Comparison of ENCODE assay signal across 7 mouse cellular contexts in genomic region chr8:120971691-120972469, GRCm38 (mm10).
DNase-seq lines count a peak whose midpoint lies in the region; ATAC-seq and TF ChIP-seq lines count a peak whose summit lies in the region.

No protein-coding gene starts in this region.

- TF ChIP-seq CTCF in hindbrain, postnatal 0 days (IDR thresholded peaks at IDR 0.05; ENCODE audit: low read depth) = no peak

- H3K4me3 ChIP-seq in hindbrain, postnatal 0 days (ENCODE audit: low read length) = peak overlapping the region; percentile 36
- H3K4me3 ChIP-seq in liver, embryonic 13.5 days (replicated peaks) = peak overlapping the region; percentile 1; the same call in 1 of the 2 replicates
- peak overlapping the region; percentile 27 for H3K4me3 ChIP-seq in neural tube, embryonic 13.5 days

- H3K4me2 ChIP-seq in hindbrain, postnatal 0 days (ENCODE audit: low read depth, low read length) = peak overlapping the region; percentile 70
- H3K4me2 ChIP-seq in liver, embryonic 13.5 days = peak overlapping the region; percentile 36
- H3K4me2 ChIP-seq in neural tube, embryonic 13.5 days = peak overlapping the region; percentile 55

- H3K27ac ChIP-seq in hindbrain, postnatal 0 days = no peak overlapping the region
- no peak overlapping the region for H3K27ac ChIP-seq in liver, embryonic 13.5 days
- H3K27ac ChIP-seq in neural tube, embryonic 13.5 days (replicated peaks) = no peak overlapping the region

- no peaks in the 10 kb centered on the region for H3K36me3 ChIP-seq in hindbrain, postnatal 0 days (ENCODE audit: insufficient read depth, low read length)
- no peaks in the 10 kb centered on the region for H3K36me3 ChIP-seq in liver, embryonic 13.5 days
- no peaks in the 10 kb centered on the region for H3K36me3 ChIP-seq in neural tube, embryonic 13.5 days

- H3K9ac ChIP-seq in hindbrain, postnatal 0 days (replicated peaks; ENCODE audit: low read length) = peak overlapping the region; percentile 38
- H3K9ac ChIP-seq in liver, embryonic 13.5 days = no peak overlapping the region
- H3K9ac ChIP-seq in neural tube, embryonic 13.5 days = peak overlapping the region; percentile 51

- WGBS in hindbrain, postnatal 0 days = 14% methylated on average over 34 of the region's 34 CpGs
- 20% methylated on average over 34 of the region's 34 CpGs for WGBS in liver, embryonic 13.5 days (ENCODE audit: insufficient replicate concordance)
- 20% methylated on average over 34 of the region's 34 CpGs for WGBS in neural tube, embryonic 13.5 days

- H3K4me1 ChIP-seq in hindbrain, postnatal 0 days (ENCODE audit: insufficient read depth, low read length) = peaks cover 8% of the 10 kb centered on the region; the same call in 1 of the 2 replicates
- H3K4me1 ChIP-seq in liver, embryonic 13.5 days (replicated peaks) = no peaks in the 10 kb centered on the region
- H3K4me1 ChIP-seq in neural tube, embryonic 13.5 days (replicated peaks) = peaks cover 16% of the 10 kb centered on the region

- peaks cover 9% of the 10 kb centered on the region; the same call in 1 of the 2 replicates for H3K27me3 ChIP-seq in hindbrain, postnatal 0 days (ENCODE audit: insufficient read depth, low read length)
- peaks cover 36% of the 10 kb centered on the region for H3K27me3 ChIP-seq in liver, embryonic 13.5 days
- peaks cover 78% of the 10 kb centered on the region for H3K27me3 ChIP-seq in neural tube, embryonic 13.5 days

- ATAC-seq in hindbrain, postnatal 0 days = peak; percentile 73
- ATAC-seq in liver, embryonic 13.5 days (ENCODE audit: low read depth) = no peak
- ATAC-seq in neural tube, embryonic 13.5 days (ENCODE audit: low read depth) = 0 out of 2 replicates have a peak, but pooled peaks have one; percentile 36
- ATAC-seq in CD4-positive, CD25-positive, alpha-beta regulatory T cell, adult 4 months = no peak

- H3K9me3 ChIP-seq in hindbrain, postnatal 0 days (ENCODE audit: low read length) = no peaks in the 10 kb centered on the region
- no peaks in the 10 kb centered on the region for H3K9me3 ChIP-seq in liver, embryonic 13.5 days (replicated peaks)
- no peaks in the 10 kb centered on the region for H3K9me3 ChIP-seq in neural tube, embryonic 13.5 days

- DNase-seq in Muller cell, postnatal 12 days (ENCODE audit: inconsistent ontology term) = peak; percentile 94
- DNase-seq in adrenal gland, postnatal 36 days = peak; percentile 63 to 75
- peak; percentile 74 for DNase-seq in gastrocnemius, postnatal 14 days
- peak; percentile 66 for DNase-seq in hindbrain, postnatal 0 days (ENCODE audit: low spot score)
- no peak for DNase-seq in liver, embryonic 13.5 days

- intact Hi-C loops in gastrocnemius, postnatal 14 days (cut with DNase I; ENCODE audit: low total_unique reads) = no loop called here

Comparison
In these comparisons a context has a peak if more than half of its experiments do, and no peak if none do; other contexts are left out.
1. ATAC-seq: peak in hindbrain, postnatal 0 days (single experiment) and neural tube, embryonic 13.5 days (single experiment); none in liver, embryonic 13.5 days (single experiment) and CD4-positive, CD25-positive, alpha-beta regulatory T cell, adult 4 months (single experiment).
2. Peak in every context shown above with its lines, with median percentiles within 50 percentile points of each other: H3K4me2 ChIP-seq and H3K4me3 ChIP-seq.